Mouse (Mus musculus) MEL (cell line): ENCODE results near the gene Olfr818. TPM values are rescaled to one million over a fixed set of nuclear protein-coding genes. Genes with fewer than 3 reads are reported as not detected.

Experiments used
- polyA plus RNA-seq, 2 experiments: library from polyadenylated mRNA; stranded (reverse) in 1 of 2; unstranded in 1 of 2; fragments of >175 nt in 1 of 2; fragments of >200 nt in 1 of 2; gene quantifications; 2 replicates each; pipeline versions ENCODE4 v1.2.1 to v1.2.4; 2012; ENCODE audit warnings: low replicate concordance in 2 of 2, low read depth in 1 of 2; ENCODE audit not compliant: insufficient read length in 2 of 2, insufficient read depth in 1 of 2, missing spikeins in 1 of 2
- total RNA-seq: library from RNA; depleted of rRNA; stranded (reverse); fragments of 300-350 nt; gene quantifications from 2 replicates; pipeline ENCODE4 v1.2.3, GENCODE M21; 2012; rRNA removed

Olfr818 gene
- total and polyA plus RNA-seq, 3 experiments, result not detected

Other genes starting within 250 kb of the Olfr818 start
- not detected in 2 replicates for gene Olfr804, start 245.9 kb downstream of the Olfr818 start, total RNA-seq
- gene Olfr804, start 245.9 kb downstream of the Olfr818 start, polyA plus RNA-seq, result not detected
- not detected in 2 replicates for gene Olfr805, start 219.7 kb downstream of the Olfr818 start, total RNA-seq
- gene Olfr805, start 219.7 kb downstream of the Olfr818 start, polyA plus RNA-seq, result not detected
- not detected in 2 replicates for gene Olfr806, start 207.2 kb downstream of the Olfr818 start, total RNA-seq
- not detected for gene Olfr806, start 207.2 kb downstream of the Olfr818 start, polyA plus RNA-seq
- not detected in 2 replicates for gene Olfr807, start 191.3 kb downstream of the Olfr818 start, total RNA-seq
- not detected for gene Olfr807, start 191.3 kb downstream of the Olfr818 start, polyA plus RNA-seq
- gene Olfr808, start 183.6 kb downstream of the Olfr818 start, total RNA-seq, result not detected in 2 replicates
- not detected for gene Olfr808, start 183.6 kb downstream of the Olfr818 start, polyA plus RNA-seq
- gene Olfr809, start 174.5 kb downstream of the Olfr818 start, total RNA-seq, result not detected in 2 replicates
- not detected for gene Olfr809, start 174.5 kb downstream of the Olfr818 start, polyA plus RNA-seq
- not detected in 2 replicates for gene Olfr810, start 154.2 kb downstream of the Olfr818 start, total RNA-seq
- not detected for gene Olfr810, start 154.2 kb downstream of the Olfr818 start, polyA plus RNA-seq
- not detected in 2 replicates for gene Olfr811, start 144.7 kb downstream of the Olfr818 start, total RNA-seq
- not detected for gene Olfr811, start 144.7 kb downstream of the Olfr818 start, polyA plus RNA-seq
- not detected in 2 replicates for gene Olfr812, start 103.0 kb downstream of the Olfr818 start, total RNA-seq
- gene Olfr812, start 103.0 kb downstream of the Olfr818 start, polyA plus RNA-seq, result not detected
- not detected in 2 replicates for gene Olfr813, start 93.7 kb downstream of the Olfr818 start, total RNA-seq
- gene Olfr813, start 93.7 kb downstream of the Olfr818 start, polyA plus RNA-seq, result not detected
- not detected in 2 replicates for gene Olfr814, start 69.2 kb downstream of the Olfr818 start, total RNA-seq
- gene Olfr814, start 69.2 kb downstream of the Olfr818 start, polyA plus RNA-seq, result not detected
- gene Olfr815, start 43.2 kb downstream of the Olfr818 start, total RNA-seq, result not detected in 2 replicates
- not detected for gene Olfr815, start 43.2 kb downstream of the Olfr818 start, polyA plus RNA-seq
- gene Olfr816, start 33.5 kb downstream of the Olfr818 start, total RNA-seq, result not detected in 2 replicates
- gene Olfr816, start 33.5 kb downstream of the Olfr818 start, polyA plus RNA-seq, result not detected
- gene Olfr819, start 18.2 kb upstream of the Olfr818 start, total RNA-seq, result not detected in 2 replicates
- not detected for gene Olfr819, start 18.2 kb upstream of the Olfr818 start, polyA plus RNA-seq
- gene Olfr247, start 27.0 kb upstream of the Olfr818 start, total RNA-seq, result not detected in 2 replicates
- gene Olfr247, start 27.0 kb upstream of the Olfr818 start, polyA plus RNA-seq, result not detected
- not detected in 2 replicates for gene Gm10310, start 36.0 kb upstream of the Olfr818 start, total RNA-seq
- gene Gm10310, start 36.0 kb upstream of the Olfr818 start, polyA plus RNA-seq, result not detected
- not detected in 2 replicates for gene Olfr820, start 63.5 kb upstream of the Olfr818 start, total RNA-seq
- gene Olfr820, start 63.5 kb upstream of the Olfr818 start, polyA plus RNA-seq, result not detected
- not detected in 2 replicates for gene Olfr821, start 81.2 kb upstream of the Olfr818 start, total RNA-seq
- not detected for gene Olfr821, start 81.2 kb upstream of the Olfr818 start, polyA plus RNA-seq
- gene Olfr822, start 122.1 kb upstream of the Olfr818 start, total RNA-seq, result not detected in 2 replicates
- not detected for gene Olfr822, start 122.1 kb upstream of the Olfr818 start, polyA plus RNA-seq
- not detected in 2 replicates for gene Olfr823, start 166.3 kb upstream of the Olfr818 start, total RNA-seq
- not detected for gene Olfr823, start 166.3 kb upstream of the Olfr818 start, polyA plus RNA-seq
- not detected in 2 replicates for gene Olfr824, start 180.9 kb upstream of the Olfr818 start, total RNA-seq
- not detected for gene Olfr824, start 180.9 kb upstream of the Olfr818 start, polyA plus RNA-seq
- not detected in 2 replicates for gene Olfr825, start 217.7 kb upstream of the Olfr818 start, total RNA-seq
- not detected for gene Olfr825, start 217.7 kb upstream of the Olfr818 start, polyA plus RNA-seq
- not detected in 2 replicates for gene Olfr826, start 235.1 kb upstream of the Olfr818 start, total RNA-seq
- not detected for gene Olfr826, start 235.1 kb upstream of the Olfr818 start, polyA plus RNA-seq